Mouse (Mus musculus): Measurements from ENCODE around the gene Anp32e.
"Not testable (repeated sequence)": the region's sequence is repeated elsewhere in the genome, so short reads cannot be mapped to it uniquely, and the experiment has no call there.

The Anp32e gene

DNA sequence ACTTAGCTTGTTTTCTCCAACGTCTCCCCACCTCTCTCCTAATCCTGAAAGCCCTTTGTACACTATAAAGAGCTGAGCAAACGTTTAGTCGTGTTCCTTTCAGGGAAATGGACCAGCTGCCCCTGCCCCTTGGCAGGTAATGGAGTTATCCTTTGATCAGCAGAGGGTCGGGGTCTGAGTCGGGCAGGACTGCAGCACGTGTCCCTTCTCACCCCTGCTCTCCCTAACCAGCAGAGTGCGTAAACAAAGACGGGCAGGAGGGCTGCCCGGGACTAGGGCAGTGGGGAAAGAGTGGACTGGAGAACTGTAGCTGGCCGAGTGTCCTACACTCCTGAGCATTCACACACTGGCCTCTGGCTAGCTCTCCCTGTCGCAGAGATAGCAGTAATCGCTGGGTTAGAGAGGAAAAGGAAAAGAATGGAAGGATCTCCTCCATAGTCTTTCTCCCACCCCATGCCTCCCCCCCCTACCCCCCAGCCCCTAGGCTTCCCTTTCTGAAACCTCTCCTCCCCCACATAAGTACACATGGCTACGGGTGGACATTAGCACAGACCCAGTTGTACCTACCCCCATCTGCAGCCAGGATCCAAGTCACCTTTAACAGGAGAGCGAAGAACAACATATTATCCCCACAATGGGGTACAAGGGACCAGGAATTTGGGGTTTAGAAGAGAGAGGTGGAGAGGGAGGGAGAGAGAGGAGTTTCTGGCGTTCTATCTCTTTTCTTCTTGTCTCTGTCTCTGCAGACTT is 25.1 kb upstream of the Anp32e start:
- in situ Hi-C loops (cut with MboI, MseI), result no loop called here

GRCm38 (mm10) chr3:95904568-95904967 is 24.5 kb upstream of the Anp32e start, which contains the start of gene Car14:
TSS of gene Car14 (minus strand) at chr3:95904691.
- in situ Hi-C loops (cut with MboI, MseI), result no loop called here

GRCm38 (mm10) chr3:95905146-95905939 is 23.7 kb upstream of the Anp32e start:
- in situ Hi-C loops (cut with MboI, MseI), result no loop called here

GRCm38 (mm10) chr3:95905940-95906492 is 23.0 kb upstream of the Anp32e start:
- in situ Hi-C loops (cut with MboI, MseI), result no loop called here

GRCm38 (mm10) chr3:95906860-95907259 is 22.2 kb upstream of the Anp32e start:
- in situ Hi-C loops (cut with MboI, MseI), result no loop called here

- in situ Hi-C loops (cut with MboI, MseI), result no loop called here
These were observed 21.4 kb upstream of the Anp32e start for GRCm38 (mm10) chr3:95907613-95908012.

GRCm38 (mm10) chr3:95914706-95915105 is 14.3 kb upstream of the Anp32e start:
- in situ Hi-C loops (cut with MboI, MseI), result no loop called here

DNA sequence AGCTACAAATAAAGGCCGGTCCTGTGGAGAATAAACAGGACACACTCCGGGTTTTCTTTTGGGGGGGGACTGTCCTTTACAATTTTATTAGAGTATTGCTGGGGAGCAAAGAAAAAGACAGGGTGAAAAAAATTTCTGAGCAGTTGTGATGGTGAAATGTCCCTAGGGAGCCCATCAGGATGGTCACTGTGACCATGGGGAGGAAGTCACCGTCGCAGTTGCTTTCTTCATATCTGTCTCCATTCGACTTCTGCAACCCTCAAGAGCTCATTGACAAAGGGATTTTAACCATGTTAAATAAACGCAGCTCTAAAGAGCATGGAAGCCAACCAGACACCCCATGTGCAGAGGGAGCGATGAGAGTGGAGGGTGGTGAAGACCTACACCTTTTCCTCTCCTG is 12.3 kb upstream of the Anp32e start:
- in situ Hi-C loops (cut with MboI, MseI), result no loop called here

GRCm38 (mm10) chr3:95920532-95920931 is 8.5 kb upstream of the Anp32e start:
- in situ Hi-C loops (cut with MboI, MseI), result not testable (repeated sequence)

DNA sequence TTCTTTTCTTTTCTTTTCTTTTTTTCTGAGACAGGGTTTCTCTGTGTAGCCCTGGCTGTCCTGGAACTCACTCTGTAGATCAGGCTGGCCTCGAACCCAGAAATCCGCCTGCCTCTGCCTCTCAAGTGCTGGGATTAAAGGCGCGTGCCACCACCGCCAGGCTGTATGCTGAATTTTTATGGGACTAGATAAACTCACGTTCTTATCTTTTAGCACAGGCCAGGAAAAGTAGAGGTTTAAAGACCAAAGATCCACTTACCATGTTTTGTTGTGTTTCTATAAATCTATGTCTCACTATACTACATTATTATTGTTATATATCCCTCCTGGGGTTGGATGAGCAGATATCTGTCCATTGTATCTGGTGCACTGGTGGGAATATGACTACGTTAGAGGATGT is 5.6 kb upstream of the Anp32e start:
- in situ Hi-C loops (cut with MboI, MseI), result not testable (repeated sequence)

GRCm38 (mm10) chr3:95924185-95924584 is 4.9 kb upstream of the Anp32e start:
- in situ Hi-C loops (cut with MboI, MseI), result no loop called here

DNA sequence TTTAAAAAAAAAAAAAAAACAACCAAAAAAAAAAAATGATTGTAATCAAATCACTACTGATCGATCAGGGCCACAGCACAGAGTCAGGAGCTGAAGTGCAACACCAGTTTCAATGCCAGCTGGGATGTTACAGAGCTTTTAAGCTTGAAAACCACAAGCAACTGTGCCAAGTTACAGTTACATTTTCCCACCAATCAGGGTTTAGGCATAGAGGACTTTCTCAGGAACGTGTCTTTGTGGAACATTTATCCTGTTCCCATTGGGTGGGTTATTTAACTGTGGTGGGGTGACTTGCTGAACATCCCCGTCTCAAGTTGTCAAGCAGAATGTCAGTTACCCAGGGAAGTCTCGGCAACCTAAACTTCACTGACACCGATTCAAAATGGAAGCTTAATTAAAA is 4.0 kb upstream of the Anp32e start:
- in situ Hi-C loops (cut with MboI, MseI), result no loop called here

GRCm38 (mm10) chr3:95928261-95928657 is 787 bp upstream of the Anp32e start:
- in situ Hi-C loops (cut with MboI, MseI), result no loop called here

DNA sequence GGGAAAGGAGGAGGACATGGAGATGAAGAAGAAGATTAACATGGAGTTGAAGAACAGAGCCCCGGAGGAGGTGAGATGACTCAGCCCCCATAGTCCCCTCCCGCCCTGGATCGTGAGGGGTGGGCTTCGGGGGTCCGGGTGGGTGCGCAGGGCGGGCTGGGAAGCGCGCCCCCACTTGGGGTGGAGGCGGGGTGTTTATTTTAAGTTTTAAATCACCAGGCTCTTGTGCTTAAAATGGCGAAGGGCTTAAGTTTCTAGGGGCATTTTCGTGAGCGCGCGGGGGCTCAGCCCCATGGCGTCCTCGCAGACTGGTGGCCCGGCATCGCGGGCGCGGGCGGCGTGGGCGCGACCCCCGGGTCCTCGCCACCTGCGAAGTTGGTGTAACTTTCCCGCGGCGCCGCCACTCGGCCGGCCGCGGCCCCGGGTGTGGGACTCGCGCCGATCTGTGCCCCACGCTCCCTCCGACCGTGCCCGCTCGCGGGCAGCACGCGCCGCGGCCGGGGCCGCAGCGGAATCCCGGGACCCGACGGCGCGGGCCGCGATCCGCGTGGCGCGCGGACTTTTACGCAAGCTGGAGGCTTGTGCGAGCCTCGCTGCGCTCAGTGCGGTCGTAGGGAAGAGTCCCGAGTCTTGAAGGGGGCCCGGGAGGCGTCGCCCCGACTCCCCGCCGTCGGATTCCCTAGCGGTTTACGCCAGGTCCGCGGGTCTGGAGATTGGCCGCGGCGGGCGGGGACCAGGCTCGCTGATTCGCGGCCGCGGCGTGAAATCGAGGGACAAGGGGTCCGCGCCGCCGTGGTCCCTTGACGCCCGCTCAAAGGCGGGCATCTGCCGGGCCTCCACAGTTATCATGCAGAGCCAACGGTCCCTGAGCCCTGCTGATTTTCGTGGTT is 780 bp downstream of the Anp32e start:
- in situ Hi-C loops (cut with MboI, MseI), result no loop called here

DNA sequence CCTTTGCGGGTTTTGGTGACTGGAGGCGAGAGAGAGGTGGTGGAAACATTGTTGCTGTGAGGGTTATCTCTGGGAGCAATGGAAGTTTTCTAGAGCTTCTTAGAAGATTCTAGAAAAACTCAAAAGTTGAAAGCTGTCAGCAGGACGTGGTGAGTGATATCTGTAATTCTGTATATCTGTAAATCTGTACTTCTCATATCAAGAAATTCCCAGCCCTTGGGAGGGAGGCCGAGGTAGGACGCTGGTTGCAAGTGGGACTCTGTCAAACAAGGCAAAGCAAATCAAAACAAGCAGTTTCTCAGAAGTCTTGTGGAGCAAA is 1.4 kb downstream of the Anp32e start:
- in situ Hi-C loops (cut with MboI, MseI), result no loop called here

DNA sequence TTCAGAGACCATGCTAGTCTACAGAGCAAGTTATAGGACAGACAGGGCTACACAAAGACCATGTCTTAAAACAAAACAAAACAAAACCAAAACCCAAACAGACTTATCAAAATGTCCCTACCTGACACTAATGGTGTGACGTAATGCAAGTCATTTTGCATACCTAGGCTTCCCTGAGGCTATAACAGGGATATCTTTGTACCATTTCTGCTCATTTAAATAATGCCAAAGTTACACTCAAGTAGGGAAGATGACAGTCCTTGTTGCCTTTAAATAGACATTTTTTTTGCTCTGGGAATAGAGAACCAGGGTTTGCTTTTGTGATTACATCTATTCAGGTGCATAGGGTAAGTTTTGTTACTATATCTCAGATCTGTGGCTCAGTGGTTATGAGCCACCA is 2.4 kb downstream of the Anp32e start:
- in situ Hi-C loops (cut with MboI, MseI), result no loop called here

- in situ Hi-C loops (cut with MboI, MseI), result no loop called here
These were observed 3.1 kb downstream of the Anp32e start for GRCm38 (mm10) chr3:95932157-95932556.

DNA sequence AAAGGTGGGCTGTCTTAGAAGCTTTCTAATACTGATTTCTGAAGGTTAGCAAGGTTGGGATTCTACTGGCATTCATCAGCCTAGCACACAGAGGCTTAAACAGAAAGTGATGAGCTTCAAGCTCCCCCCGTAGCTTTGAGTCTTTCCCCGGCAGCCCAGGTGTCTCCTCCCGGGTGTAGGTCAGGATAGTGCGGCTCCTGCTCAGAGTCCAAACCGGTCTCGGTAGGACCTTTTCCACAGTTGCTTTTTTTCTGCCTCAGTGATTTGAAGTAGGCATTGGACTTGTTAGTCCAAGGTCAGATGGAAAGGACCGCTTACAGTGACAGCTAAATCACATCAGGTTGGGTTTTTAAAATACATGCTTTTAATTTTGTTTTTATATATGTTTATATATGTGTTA is 3.5 kb downstream of the Anp32e start:
- in situ Hi-C loops (cut with MboI, MseI), result no loop called here

- in situ Hi-C loops (cut with MboI, MseI), result no loop called here
These were observed 4.2 kb downstream of the Anp32e start for GRCm38 (mm10) chr3:95933111-95933750.

GRCm38 (mm10) chr3:95934448-95934847 is 5.4 kb downstream of the Anp32e start:
- in situ Hi-C loops (cut with MboI, MseI), result no loop called here

GRCm38 (mm10) chr3:95938217-95938616 is 9.2 kb downstream of the Anp32e start:
- in situ Hi-C loops (cut with MboI, MseI), result no loop called here

Measured in T-helper 2 cell (primary cell).